Mouse (Mus musculus) liver, embryonic 14.5 days (tissue): ENCODE data around the gene Twist1. TPM values are rescaled to one million over a fixed set of nuclear protein-coding genes. Genes with fewer than 3 reads are reported as not detected.
A peak's percentile ranks its signal among the peaks of the same experiment; 100 is the strongest.

Experiments
- ATAC-seq: fragments of 200-750 bp; cut with Nextera tagmentation; 2 replicates; pipeline ENCODE4 v1.8.0; 2017; ENCODE audit warnings: moderate number of reproducible peaks, mild to moderate bottlenecking, moderate library complexity; ENCODE audit not compliant: insufficient read depth
- DNase-seq, 3 experiments: peaks; one replicate each; pipeline ENCODE4 v3.0.0-alpha.2; 2012 to 2013; ENCODE audit warnings: low read depth in 3 of 3, low spot score in 3 of 3
- H3K27ac ChIP-seq: fragments of 300-500 bp; sonication (generic); 2 replicates; pipeline ENCODE4 v1.5.1; 2014; ENCODE audit warnings: moderate library complexity, mild to moderate bottlenecking, control low read depth, inconsistent platforms
- H3K27me3 ChIP-seq: fragments of 300-500 bp; sonication (generic); 2 replicates; pipeline ENCODE4 v1.6.1; 2014; ENCODE audit warnings: mild to moderate bottlenecking, low read length, moderate library complexity; ENCODE audit not compliant: control insufficient read depth, insufficient read depth
- H3K36me3 ChIP-seq: fragments of 300-500 bp; sonication (generic); replicated peaks from 2 replicates; pipeline ENCODE4 v1.6.1; 2014; ENCODE audit warnings: low read depth; ENCODE audit not compliant: control insufficient read depth, insufficient read depth
- H3K4me1 ChIP-seq, 2 experiments: fragments of 200-500 bp in 1 of 2; fragments of 300-500 bp in 1 of 2; sonication (generic) in 1 of 2; replicated peaks; 2 replicates each; pipeline ENCODE4 v1.6.1; 2012 to 2014; ENCODE audit warnings: antibody characterized with exemption in 1 of 2, inconsistent platforms in 1 of 2, low read length in 1 of 2; ENCODE audit not compliant: control insufficient read depth in 2 of 2, insufficient read depth in 2 of 2
- H3K4me2 ChIP-seq: fragments of 300-500 bp; sonication (generic); 2 replicates; pipeline ENCODE4 v1.6.1; 2014; ENCODE audit warnings: low read depth, mild to moderate bottlenecking, control low read depth, moderate library complexity
- H3K4me3 ChIP-seq, 2 experiments: fragments of 200-500 bp in 1 of 2; fragments of 300-500 bp in 1 of 2; sonication (generic) in 1 of 2; 2 replicates each; pipeline ENCODE4 v1.5.1; 2012 to 2014; ENCODE audit warnings: low read depth in 2 of 2, low read length in 2 of 2, mild to moderate bottlenecking in 2 of 2, control low read depth in 1 of 2, inconsistent platforms in 1 of 2, moderate library complexity in 1 of 2; ENCODE audit not compliant: insufficient read depth in 1 of 2
- H3K9ac ChIP-seq: fragments of 300-500 bp; sonication (generic); replicated peaks from 2 replicates; pipeline ENCODE4 v1.6.1; 2014; ENCODE audit warnings: mild to moderate bottlenecking, control low read depth, moderate library complexity
- H3K9me3 ChIP-seq: fragments of 300-500 bp; sonication (generic); 2 replicates; pipeline ENCODE4 v1.6.1; 2016; ENCODE audit warnings: low read length, mixed read lengths; ENCODE audit not compliant: control insufficient read depth
- CTCF ChIP-seq: IDR thresholded peaks from 2 replicates; pipeline ENCODE4 v1.5.1; 2016; ENCODE audit warnings: antibody characterized with exemption, low read depth, control low read depth
- EP300 ChIP-seq: IDR thresholded peaks from 2 replicates; pipeline ENCODE4 v1.6.1; 2016; ENCODE audit warnings: antibody characterized with exemption, low read depth
- WGBS: fragments of 180-500 bp; shearing (Covaris S2); extraction: QIAGEN DNeasy Blood & Tissue Kit; methylation state at CpG from one replicate; pipeline ENCODE4 v1.1.7; 2014; ENCODE audit not compliant: insufficient replicate concordance; 5-methylcytosine and 5-hydroxymethylcytosine counted together
- polyA plus RNA-seq, 2 experiments: library from polyadenylated mRNA; depleted of rRNA in 1 of 2; stranded (reverse) in 1 of 2; unstranded in 1 of 2; fragments of >200 nt; fragmentation: Nextera tagmentation in 1 of 2; extraction: Ambion mirVana in 1 of 2; gene quantifications; 2 replicates each; pipeline versions ENCODE4 v1.2.1 to v1.2.3; 2012 to 2014

The Twist1 gene
- polyA plus RNA-seq, 2 experiments: 0.06 to 0.63 TPM

DNA sequence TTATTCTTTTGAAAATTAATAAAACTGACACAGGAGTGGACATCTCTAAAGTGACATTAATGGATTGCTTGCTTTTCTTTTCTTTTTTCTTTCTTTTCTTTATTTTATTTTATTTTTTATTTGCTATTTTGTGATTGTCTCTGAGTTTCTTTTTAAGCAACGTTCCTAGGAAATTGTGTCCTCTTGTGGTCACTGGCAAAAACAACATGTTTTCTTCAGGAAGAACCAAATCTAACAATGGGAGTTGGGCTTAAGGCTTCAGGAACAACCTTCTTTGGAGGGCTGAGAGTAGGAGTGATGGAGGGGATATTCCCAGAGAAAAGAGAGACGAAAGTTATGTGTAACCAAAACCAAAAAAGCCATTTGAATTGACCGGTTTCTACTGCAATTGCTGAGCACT, 4.6 kb upstream of the Twist1 start:
- Histone ChIP-seq H3K36me3 (no peaks in the 10 kb centered on the region), H3K4me2 (no peak overlapping the region), H3K9me3 (no peaks in the 10 kb centered on the region), H3K4me3 (no peak overlapping the region), H3K27me3 (peaks cover 36% of the 10 kb centered on the region), H3K27ac (no peak overlapping the region), H3K4me1 (no peaks in the 10 kb centered on the region), H3K9ac (no peak overlapping the region)
- TF ChIP-seq EP300 (no peak), CTCF (no peak)
- 7% methylated on average over 3 of the region's 3 CpGs for WGBS
- DNase-seq (no peak), ATAC-seq (no peak)

GRCm38 (mm10) chr12:33954931-33955565, 2.4 kb upstream of the Twist1 start:
- Histone ChIP-seq H3K27ac (no peak overlapping the region), H3K9ac (no peak overlapping the region), H3K4me3 (no peak overlapping the region), H3K4me1 (no peaks in the 10 kb centered on the region), H3K4me2 (no peak overlapping the region), H3K9me3 (no peaks in the 10 kb centered on the region), H3K36me3 (no peaks in the 10 kb centered on the region), H3K27me3 (peaks cover 54% of the 10 kb centered on the region)
- ATAC-seq: no peak
- 14% methylated on average over 8 of the region's 8 CpGs for WGBS
- no peak for TF ChIP-seq EP300
- no peak for TF ChIP-seq CTCF
- DNase-seq: no peak

DNA sequence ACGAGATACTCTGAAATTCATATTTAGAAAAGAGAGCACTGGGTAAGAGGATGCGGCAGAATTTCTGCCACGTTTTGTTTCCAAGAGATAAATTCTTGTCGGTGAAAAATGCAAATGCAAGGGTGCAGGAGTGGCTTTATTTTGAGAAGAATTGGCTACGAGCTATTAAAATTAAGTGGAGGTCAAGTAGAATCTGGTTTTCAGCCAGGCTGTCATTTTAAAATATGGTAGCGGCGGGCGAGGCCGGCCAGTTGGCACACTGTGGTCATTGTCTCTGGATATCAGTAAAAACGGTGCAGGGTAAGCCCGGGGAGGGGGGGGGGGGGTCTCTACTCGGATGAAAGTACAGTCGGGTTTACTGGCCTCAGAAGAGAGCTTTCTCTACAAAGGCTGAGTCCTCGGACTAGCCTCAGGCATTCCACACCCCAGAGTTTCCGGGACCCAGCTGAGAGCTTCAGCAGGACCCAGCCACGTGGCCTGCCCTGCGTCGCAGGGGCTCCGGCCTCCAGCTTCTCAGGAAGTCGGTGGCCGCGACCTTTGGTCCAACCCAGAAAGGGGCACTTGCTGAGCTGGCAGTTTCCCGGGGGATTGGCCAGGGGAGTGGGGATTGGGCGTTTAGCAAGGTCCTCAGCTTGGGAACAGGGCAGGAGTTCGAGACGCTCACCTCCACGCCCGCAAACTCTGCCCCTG, 1.7 kb upstream of the Twist1 start:
- WGBS: 3% methylated on average over 28 of the region's 28 CpGs
- Histone ChIP-seq H3K27me3 (peaks cover 57% of the 10 kb centered on the region), H3K27ac (no peak overlapping the region), H3K4me2 (no peak overlapping the region), H3K4me3 (no peak overlapping the region), H3K9ac (no peak overlapping the region), H3K36me3 (no peaks in the 10 kb centered on the region), H3K4me1 (no peaks in the 10 kb centered on the region), H3K9me3 (no peaks in the 10 kb centered on the region)
- no peak for TF ChIP-seq CTCF
- no peak for TF ChIP-seq EP300
- DNase-seq (no peak), ATAC-seq (no peak)

GRCm38 (mm10) chr12:33956576-33957399, 683 bp upstream of the Twist1 start:
- H3K9me3 ChIP-seq: no peaks in the 10 kb centered on the region
- H3K27ac ChIP-seq: no peak overlapping the region
- H3K4me1 ChIP-seq: no peaks in the 10 kb centered on the region
- peaks cover 66% of the 10 kb centered on the region for H3K27me3 ChIP-seq
- TF ChIP-seq CTCF: no peak
- no peak for ATAC-seq
- H3K9ac ChIP-seq: no peak overlapping the region
- DNase-seq: no peak
- peak overlapping the region; percentile 50; the same call in 1 of the 2 replicates for H3K4me2 ChIP-seq
- H3K36me3 ChIP-seq: no peaks in the 10 kb centered on the region
- peak overlapping the region in 1 of 2 experiments; percentile 12; a peak in 1 of 4 replicates for H3K4me3 ChIP-seq
- WGBS: 2% methylated on average over 41 of the region's 43 CpGs
